Mouse (Mus musculus) hindbrain, embryonic 16.5 days (tissue): ENCODE data around the gene Serpina16. TPM values are rescaled to one million over a fixed set of nuclear protein-coding genes. Genes with fewer than 3 reads are reported as not detected.

Experiments
- ATAC-seq: fragments of 200-750 bp; cut with Nextera tagmentation; 2 replicates; pipeline ENCODE4 v1.8.0; 2017; ENCODE audit warnings: moderate TSS enrichment, moderate library complexity
- H3K27ac ChIP-seq: fragments of 300-500 bp; sonication (generic); 2 replicates; pipeline ENCODE4 v1.5.1; 2014; ENCODE audit warnings: low read depth, mild to moderate bottlenecking, control low read depth, low read length, moderate library complexity
- H3K27me3 ChIP-seq: fragments of 300-500 bp; sonication (generic); replicated peaks from 2 replicates; pipeline ENCODE4 v1.6.1; 2014; ENCODE audit warnings: low read length; ENCODE audit not compliant: control insufficient read depth, insufficient read depth
- H3K36me3 ChIP-seq: fragments of 300-500 bp; sonication (generic); 2 replicates; pipeline ENCODE4 v1.6.1; 2014; ENCODE audit warnings: mild to moderate bottlenecking, low read length, moderate library complexity, mixed read lengths; ENCODE audit not compliant: control insufficient read depth, insufficient read depth
- H3K4me1 ChIP-seq: fragments of 300-500 bp; sonication (generic); 2 replicates; pipeline ENCODE4 v1.6.1; 2014; ENCODE audit warnings: low read depth, low read length; ENCODE audit not compliant: control insufficient read depth, insufficient read depth
- H3K4me2 ChIP-seq: fragments of 300-500 bp; sonication (generic); 2 replicates; pipeline ENCODE4 v1.6.1; 2014; ENCODE audit warnings: mild to moderate bottlenecking, low read length, control low read depth, moderate library complexity
- H3K4me3 ChIP-seq: fragments of 300-500 bp; sonication (generic); 2 replicates; pipeline ENCODE4 v1.5.1; 2014; ENCODE audit warnings: mild to moderate bottlenecking, low read length, control low read depth, moderate library complexity
- H3K9ac ChIP-seq: fragments of 300-500 bp; sonication (generic); 2 replicates; pipeline ENCODE4 v1.6.1; 2014; ENCODE audit warnings: low read depth, mild to moderate bottlenecking, control low read depth, low read length, moderate library complexity
- H3K9me3 ChIP-seq: fragments of 300-500 bp; sonication (generic); 2 replicates; pipeline ENCODE4 v1.6.1; 2014; ENCODE audit warnings: mild to moderate bottlenecking, low read length, moderate library complexity; ENCODE audit not compliant: control insufficient read depth
- WGBS: fragments of 180-500 bp; shearing (Covaris S2); extraction: QIAGEN DNeasy Blood & Tissue Kit; methylation state at CpG from one replicate; pipeline ENCODE4 v1.1.7; 2014; 5-methylcytosine and 5-hydroxymethylcytosine counted together
- polyA plus RNA-seq: library from polyadenylated mRNA; unstranded; fragments of >200 nt; fragmentation: Nextera tagmentation; extraction: Ambion mirVana; gene quantifications from 2 replicates; pipeline ENCODE4 v1.2.1, GENCODE M21; 2015

Gene Serpina16
- polyA plus RNA-seq, 1 experiment from 2014 or later, result not detected

GRCm38 (mm10) chr12:103644601-103645000, 31.3 kb downstream of the Serpina16 start:
- H3K4me1 ChIP-seq, result no peaks in the 10 kb centered on the region
- 42% methylated on average over 5 of the region's 5 CpGs for WGBS
- no peak overlapping the region for H3K4me2 ChIP-seq
- no peaks in the 10 kb centered on the region for H3K27me3 ChIP-seq
- H3K9me3 ChIP-seq, result no peaks in the 10 kb centered on the region
- no peak for ATAC-seq
- H3K4me3 ChIP-seq, result no peak overlapping the region
- no peaks in the 10 kb centered on the region for H3K36me3 ChIP-seq
- H3K27ac ChIP-seq, result no peak overlapping the region
- H3K9ac ChIP-seq, result no peak overlapping the region

- Histone ChIP-seq H3K9me3 (no peaks in the 10 kb centered on the region), H3K4me2 (no peak overlapping the region), H3K36me3 (no peaks in the 10 kb centered on the region), H3K27ac (no peak overlapping the region), H3K27me3 (no peaks in the 10 kb centered on the region), H3K4me3 (no peak overlapping the region), H3K4me1 (no peaks in the 10 kb centered on the region), H3K9ac (no peak overlapping the region)
- ATAC-seq, result no peak
- WGBS, result 85% methylated on average over 3 of the region's 3 CpGs
Observed at GRCm38 (mm10) chr12:103643818-103644217, 32.1 kb downstream of the Serpina16 start.

GRCm38 (mm10) chr12:103643336-103643735, 32.6 kb downstream of the Serpina16 start:
- H3K27ac ChIP-seq, result no peak overlapping the region
- no peaks in the 10 kb centered on the region for H3K9me3 ChIP-seq
- no peaks in the 10 kb centered on the region for H3K27me3 ChIP-seq
- H3K4me2 ChIP-seq, result no peak overlapping the region
- no peaks in the 10 kb centered on the region for H3K36me3 ChIP-seq
- 0% methylated on average over 2 of the region's 2 CpGs for WGBS
- peak; percentile 70 for ATAC-seq
- H3K4me3 ChIP-seq, result no peak overlapping the region
- no peaks in the 10 kb centered on the region for H3K4me1 ChIP-seq
- H3K9ac ChIP-seq, result no peak overlapping the region

GRCm38 (mm10) chr12:103635846-103636245, 40.1 kb downstream of the Serpina16 start:
- Histone ChIP-seq H3K27me3 (no peaks in the 10 kb centered on the region), H3K36me3 (no peaks in the 10 kb centered on the region), H3K9ac (no peak overlapping the region), H3K27ac (no peak overlapping the region), H3K9me3 (no peaks in the 10 kb centered on the region), H3K4me3 (no peak overlapping the region), H3K4me1 (no peaks in the 10 kb centered on the region), H3K4me2 (no peak overlapping the region)
- WGBS, result 90% methylated on average over 2 of the region's 2 CpGs
- no peak for ATAC-seq

GRCm38 (mm10) chr12:103634430-103634829, 41.5 kb downstream of the Serpina16 start:
- Histone ChIP-seq H3K9me3 (no peaks in the 10 kb centered on the region), H3K36me3 (no peaks in the 10 kb centered on the region), H3K9ac (no peak overlapping the region), H3K4me2 (no peak overlapping the region), H3K27ac (no peak overlapping the region), H3K4me3 (no peak overlapping the region), H3K27me3 (no peaks in the 10 kb centered on the region), H3K4me1 (no peaks in the 10 kb centered on the region)
- no peak for ATAC-seq
- 83% methylated on average over 2 of the region's 2 CpGs for whole genome bisulfite sequencing

GRCm38 (mm10) chr12:103631203-103631612, 44.7 kb downstream of the Serpina16 start, which contains the start of gene Serpina10:
TSS of gene Serpina10 (minus strand) at chr12:103631444.
- no peak for ATAC-seq
- H3K36me3 ChIP-seq, result no peaks in the 10 kb centered on the region
- WGBS, result 68% methylated on average over 3 of the region's 3 CpGs
- no peak within 1 kb of the TSS for H3K9ac ChIP-seq
- H3K27me3 ChIP-seq, result no peaks in the 10 kb centered on the region
- H3K4me1 ChIP-seq, result no peaks in the 10 kb centered on the region
- H3K27ac ChIP-seq, result no peak within 1 kb of the TSS
- H3K4me2 ChIP-seq, result no peak within 1 kb of the TSS
- H3K4me3 ChIP-seq, result no peak within 1 kb of the TSS
- H3K9me3 ChIP-seq, result no peaks in the 10 kb centered on the region

Other genes with a start within 250 kb of the Serpina16 start
- 16.6 TPM in 2 replicates for gene Ifi27, start 241.9 kb downstream of the Serpina16 start, polyA plus RNA-seq
- gene Ifi27l2a, start 232.5 kb downstream of the Serpina16 start, polyA plus RNA-seq, result 2.2 and 2.6 TPM in 2 replicates
- gene Ifi27l2b, start 218.9 kb downstream of the Serpina16 start, polyA plus RNA-seq, result not detected in 2 replicates
- gene Ppp4r4, start 143.9 kb downstream of the Serpina16 start, polyA plus RNA-seq, result 3.4 and 4.1 TPM in 2 replicates
- gene Serpina10, start 44.7 kb downstream of the Serpina16 start, polyA plus RNA-seq, result 0.04 TPM in 1 of 2 replicates, not detected in the other
- gene Serpina6, start 18.9 kb downstream of the Serpina16 start, polyA plus RNA-seq, result not detected in 2 replicates
- gene Serpina1f, start 19.4 kb upstream of the Serpina16 start, polyA plus RNA-seq, result not detected in 2 replicates
- gene Serpina1d, start 97.5 kb upstream of the Serpina16 start, polyA plus RNA-seq, result not detected in 2 replicates
- not detected in 2 replicates for gene Serpina1b, start 154.2 kb upstream of the Serpina16 start, polyA plus RNA-seq
- not detected in 2 replicates for gene Serpina1a, start 187.4 kb upstream of the Serpina16 start, polyA plus RNA-seq
- gene Serpina1c, start 228.7 kb upstream of the Serpina16 start, polyA plus RNA-seq, result not detected in 2 replicates